Mouse (Mus musculus) brain, embryonic 14.5 days (tissue): Measurements from ENCODE around the gene Taf5l. TPM values are rescaled to one million over a fixed set of nuclear protein-coding genes. Genes with fewer than 3 reads are reported as not detected.
"Not testable (repeated sequence)": the region's sequence is repeated elsewhere in the genome, so short reads cannot be mapped to it uniquely, and the experiment has no call there.

Source experiments
- DNase-seq: peaks from one replicate; pipeline ENCODE4 v3.0.0-alpha.2; 2011; ENCODE audit warnings: low read depth
- CTCF ChIP-seq: fragments of 200-500 bp; IDR thresholded peaks from 2 replicates; pipeline ENCODE4 v1.5.1; 2012; ENCODE audit warnings: inconsistent platforms, mild to moderate bottlenecking, moderate library complexity, borderline replicate concordance; ENCODE audit not compliant: insufficient read depth, insufficient read length; ENCODE audit errors: extremely low read depth
- POLR2A ChIP-seq: fragments of 200-500 bp; IDR thresholded peaks from 2 replicates; pipeline ENCODE4 v1.6.1; 2012; ENCODE audit warnings: mild to moderate bottlenecking, inconsistent platforms, borderline replicate concordance; ENCODE audit not compliant: poor library complexity, insufficient read depth, insufficient read length, severe bottlenecking; ENCODE audit errors: extremely low read depth
- polyA plus RNA-seq: library from polyadenylated mRNA; depleted of rRNA; stranded (reverse); fragments of >200 nt; gene quantifications from 2 replicates; pipeline ENCODE4 v1.2.3, GENCODE M21; 2012

The Taf5l gene
- polyA plus RNA-seq, 1 experiment = 27.9 TPM

- DNase-seq = no peak
- no peak for TF ChIP-seq CTCF
- no peak for TF ChIP-seq POLR2A
Observed at GRCm38 (mm10) chr8:124044421-124044820, 23.2 kb upstream of the Taf5l start.

- TF ChIP-seq POLR2A (no peak), CTCF (no peak)
- DNase-seq = peak; percentile 27
Observed at GRCm38 (mm10) chr8:124042201-124042600, 21.0 kb upstream of the Taf5l start.

- DNase-seq = no peak
- TF ChIP-seq POLR2A = no peak
- TF ChIP-seq CTCF = no peak
Observed at GRCm38 (mm10) chr8:124039351-124039750, 18.2 kb upstream of the Taf5l start.

- no peak for TF ChIP-seq CTCF
- TF ChIP-seq POLR2A = no peak
- no peak for DNase-seq
Observed at GRCm38 (mm10) chr8:124038121-124038520, 16.9 kb upstream of the Taf5l start.

- TF ChIP-seq POLR2A (no peak), CTCF (no peak)
- DNase-seq = peak; percentile 5
Observed at GRCm38 (mm10) chr8:124033400-124033799, 12.2 kb upstream of the Taf5l start.

- no peak for DNase-seq
- TF ChIP-seq POLR2A (no peak), CTCF (no peak)
Observed at GRCm38 (mm10) chr8:124027831-124028230, 6.6 kb upstream of the Taf5l start.

GRCm38 (mm10) chr8:124026265-124026664 lies 5.1 kb upstream of the Taf5l start:
- not testable (repeated sequence) for DNase-seq

- DNase-seq = peak; percentile 86
- peak; percentile 3; the same call in 1 of the 2 replicates for TF ChIP-seq CTCF
- TF ChIP-seq POLR2A = peak; percentile 52; the same call in 1 of the 2 replicates
Observed at GRCm38 (mm10) chr8:124020439-124021236, 559 bp downstream of the Taf5l start.

- DNase-seq = peak; percentile 11
- TF ChIP-seq CTCF = no peak
- no peak for TF ChIP-seq POLR2A
Observed at GRCm38 (mm10) chr8:124019782-124020181, 1.4 kb downstream of the Taf5l start.

- no peak for DNase-seq
- TF ChIP-seq CTCF = no peak
- no peak for TF ChIP-seq POLR2A
Observed at GRCm38 (mm10) chr8:124014751-124015150, 6.4 kb downstream of the Taf5l start.

GRCm38 (mm10) chr8:124014299-124014698 lies 6.9 kb downstream of the Taf5l start:
- DNase-seq = not testable (repeated sequence)

- TF ChIP-seq CTCF = no peak
- no peak for TF ChIP-seq POLR2A
- no peak for DNase-seq
Observed at GRCm38 (mm10) chr8:124011989-124012586, 9.1 kb downstream of the Taf5l start.

GRCm38 (mm10) chr8:124011580-124011979 lies 9.6 kb downstream of the Taf5l start:
- DNase-seq = no peak
- TF ChIP-seq CTCF (no peak), POLR2A (no peak)

GRCm38 (mm10) chr8:124007829-124008228 lies 13.4 kb downstream of the Taf5l start:
- no peak for DNase-seq

GRCm38 (mm10) chr8:124002546-124003108 lies 18.6 kb downstream of the Taf5l start:
- no peak for TF ChIP-seq POLR2A
- no peak for TF ChIP-seq CTCF
- DNase-seq = no peak

More at GRCm38 (mm10) chr8:124007829-124008228, 13.4 kb downstream of the Taf5l start:
- TF ChIP-seq POLR2A (no peak), CTCF (no peak)
